Mouse (Mus musculus): ENCODE results near the gene Tmem132c.

Tmem132c gene

GRCm38 (mm10) chr5:127484813-127485486, 243.3 kb downstream of the Tmem132c start:
- in situ Hi-C loops (cut with MseI, MboI) = no loop called here

- in situ Hi-C loops (cut with MseI, MboI) = no loop called here
Observed at GRCm38 (mm10) chr5:127487190-127487589, 245.6 kb downstream of the Tmem132c start.

GRCm38 (mm10) chr5:127488666-127489065, 247.1 kb downstream of the Tmem132c start:
- in situ Hi-C loops (cut with MseI, MboI) = no loop called here

GRCm38 (mm10) chr5:127491724-127492123, 250.1 kb downstream of the Tmem132c start:
- in situ Hi-C loops (cut with MseI, MboI) = no loop called here

GRCm38 (mm10) chr5:127496895-127497294, 255.3 kb downstream of the Tmem132c start:
- in situ Hi-C loops (cut with MseI, MboI) = no loop called here

- in situ Hi-C loops (cut with MseI, MboI) = no loop called here
Observed at GRCm38 (mm10) chr5:127499151-127499827, 257.7 kb downstream of the Tmem132c start.

GRCm38 (mm10) chr5:127502838-127503237, 261.2 kb downstream of the Tmem132c start:
- in situ Hi-C loops (cut with MseI, MboI) = no loop called here

DNA sequence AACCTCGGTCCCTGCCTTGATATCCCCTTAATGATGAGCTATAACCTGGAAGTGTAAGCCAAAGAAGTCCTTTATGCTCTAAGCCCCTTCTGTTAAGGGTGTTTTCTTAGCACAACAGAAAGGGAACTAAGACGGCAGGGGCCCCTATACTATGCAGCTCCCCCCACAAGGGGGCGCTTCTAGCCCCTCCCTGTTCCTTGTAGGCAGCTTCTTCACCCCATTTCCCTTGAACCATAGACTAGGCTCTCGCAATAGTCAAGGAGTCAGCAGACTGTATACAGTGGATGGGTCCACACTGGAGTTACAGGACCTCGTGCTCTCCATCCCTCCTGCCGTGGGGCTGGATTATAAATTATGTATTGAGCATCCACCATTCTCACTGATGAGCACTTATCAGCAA, 264.1 kb downstream of the Tmem132c start:
- in situ Hi-C loops (cut with MseI, MboI) = no loop called here

DNA sequence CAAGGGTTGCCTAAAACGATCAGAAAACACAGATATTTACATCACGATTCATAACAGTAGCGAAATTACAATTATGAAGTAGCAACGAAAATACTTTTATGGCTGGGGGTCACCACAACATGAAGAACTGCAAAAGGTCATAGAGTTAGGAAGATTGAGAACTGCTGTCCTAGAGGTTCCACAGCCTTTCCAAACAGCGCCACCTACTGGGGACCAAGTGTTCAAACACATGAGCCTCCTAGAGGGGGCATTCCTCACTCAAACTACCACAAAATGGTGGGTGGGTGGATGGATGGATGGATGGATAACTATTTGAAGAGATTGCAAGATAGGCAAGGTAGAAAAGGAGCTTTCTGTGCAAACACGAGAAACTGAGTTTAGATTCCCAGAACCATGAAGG, 270.0 kb downstream of the Tmem132c start:
- in situ Hi-C loops (cut with MseI, MboI) = no loop called here

- in situ Hi-C loops (cut with MseI, MboI) = no loop called here
Observed at GRCm38 (mm10) chr5:127515960-127516359, 274.4 kb downstream of the Tmem132c start.

GRCm38 (mm10) chr5:127522744-127523476, 281.3 kb downstream of the Tmem132c start:
- in situ Hi-C loops (cut with MseI, MboI) = no loop called here

GRCm38 (mm10) chr5:127527344-127527974, 285.9 kb downstream of the Tmem132c start:
- in situ Hi-C loops (cut with MseI, MboI) = no loop called here

DNA sequence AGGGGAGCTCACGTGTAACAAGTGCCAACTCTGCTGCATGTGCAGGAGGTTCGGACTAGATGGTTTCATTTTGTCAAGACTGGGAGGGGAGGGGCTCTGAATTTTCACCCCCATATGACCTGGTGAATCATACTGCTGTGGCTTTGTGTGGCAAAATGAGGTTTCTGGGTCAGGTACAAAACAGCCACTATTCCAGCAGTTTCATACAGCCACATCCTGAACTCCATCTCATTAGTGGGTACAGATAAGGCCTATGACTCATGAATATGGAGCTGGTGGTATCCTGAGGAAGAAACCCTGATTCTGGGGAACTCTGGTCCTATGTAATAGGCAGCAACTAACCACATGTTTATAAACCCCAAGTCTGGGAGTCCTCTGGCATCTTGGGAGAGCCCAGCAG, 295.9 kb downstream of the Tmem132c start:
- in situ Hi-C loops (cut with MseI, MboI) = no loop called here

DNA sequence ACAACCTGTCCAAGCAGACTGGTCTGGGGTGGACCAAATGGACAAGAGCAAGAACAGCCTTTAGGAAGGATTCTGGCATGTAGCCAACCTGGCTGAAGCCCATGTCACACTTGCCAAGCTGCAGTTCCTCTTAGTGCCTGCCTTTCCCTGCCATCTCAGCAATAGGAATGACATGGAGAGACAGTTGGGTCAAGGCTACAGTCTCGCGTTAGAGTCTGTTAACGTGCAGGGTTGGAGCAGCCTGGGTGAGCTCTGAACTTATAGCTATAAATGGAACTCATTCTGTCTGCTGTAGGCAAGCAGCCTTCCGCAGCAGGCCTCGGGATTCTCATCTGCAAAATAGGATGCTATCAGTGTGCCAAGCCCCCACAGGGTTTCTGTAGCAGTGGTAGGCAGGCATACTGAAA, 305.0 kb downstream of the Tmem132c start:
- in situ Hi-C loops (cut with MseI, MboI) = no loop called here

- in situ Hi-C loops (cut with MseI, MboI) = no loop called here
Observed at GRCm38 (mm10) chr5:127548136-127548535, 306.5 kb downstream of the Tmem132c start.

DNA sequence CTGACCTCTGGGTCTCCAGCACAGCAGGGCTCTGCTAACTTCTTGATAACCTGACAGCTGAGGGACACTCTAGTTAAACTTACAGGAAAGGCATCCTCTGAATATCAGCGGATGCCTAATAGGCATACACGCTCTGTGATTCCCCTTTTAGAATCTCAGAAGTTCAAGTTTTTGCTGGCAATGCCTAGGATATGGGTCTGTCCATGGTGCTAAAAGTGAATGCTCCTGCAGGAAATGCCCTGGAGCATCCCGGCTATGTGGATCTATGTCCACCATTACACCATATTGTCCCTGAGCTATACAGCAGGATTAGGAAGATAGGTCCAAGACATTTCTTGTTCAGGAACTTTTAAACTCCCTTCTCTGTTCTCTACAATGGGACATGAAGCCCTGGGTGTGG, 319.5 kb downstream of the Tmem132c start:
- in situ Hi-C loops (cut with MseI, MboI) = no loop called here

DNA sequence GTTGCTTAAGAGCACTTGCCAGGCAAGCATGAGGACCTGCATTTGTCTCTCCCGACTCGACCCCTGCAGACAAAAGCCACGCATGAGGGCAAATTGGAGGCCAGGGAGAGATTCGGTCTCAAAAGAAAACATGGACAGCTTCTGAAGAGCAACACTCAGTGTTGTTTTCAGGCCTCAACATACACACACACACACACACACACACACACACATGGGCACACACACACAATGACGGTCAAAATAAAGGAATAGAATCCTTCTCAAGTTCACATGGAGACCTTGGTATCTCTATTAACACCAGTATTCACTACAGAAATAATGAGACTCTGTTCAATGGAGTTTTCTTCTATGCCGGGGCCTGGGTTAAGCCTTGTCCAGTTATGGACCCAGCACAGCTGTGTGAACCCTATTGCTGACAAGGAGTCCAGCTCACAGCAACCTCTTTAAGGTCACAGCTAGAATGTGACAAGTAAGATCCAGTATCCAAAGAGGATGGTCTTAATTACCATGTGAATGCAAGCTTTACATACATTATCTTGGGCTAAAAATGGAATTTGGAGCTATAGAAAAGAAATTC, 325.6 kb downstream of the Tmem132c start:
- in situ Hi-C loops (cut with MseI, MboI) = no loop called here

- in situ Hi-C loops (cut with MseI, MboI) = no loop called here
Observed at GRCm38 (mm10) chr5:127577419-127577818, 335.8 kb downstream of the Tmem132c start.

- in situ Hi-C loops (cut with MseI, MboI) = no loop called here
Observed at GRCm38 (mm10) chr5:127583658-127584057, 342.1 kb downstream of the Tmem132c start.

GRCm38 (mm10) chr5:127587854-127588253, 346.2 kb downstream of the Tmem132c start:
- in situ Hi-C loops (cut with MseI, MboI) = no loop called here

DNA sequence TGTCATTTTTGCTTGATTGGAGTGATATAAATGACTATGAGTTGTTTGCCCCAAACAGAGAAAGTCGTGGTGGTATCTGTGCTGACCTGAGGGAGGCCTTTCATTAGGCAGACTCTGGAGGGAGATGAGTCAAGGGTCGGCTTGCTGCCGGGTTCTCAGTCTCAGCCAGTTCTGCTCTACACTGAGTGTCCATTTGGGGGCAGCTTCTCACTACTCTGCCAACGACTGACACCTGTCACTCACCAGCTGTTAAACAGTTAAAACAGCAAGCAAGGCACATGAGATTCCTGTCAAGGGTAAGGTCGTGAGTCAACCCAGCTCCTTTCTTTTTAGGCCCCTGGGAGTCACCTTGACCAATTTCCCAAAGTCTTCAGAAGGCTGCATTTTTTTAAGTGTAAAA, 350.8 kb downstream of the Tmem132c start:
- in situ Hi-C loops (cut with MseI, MboI) = no loop called here

- in situ Hi-C loops (cut with MseI, MboI) = no loop called here
Observed at GRCm38 (mm10) chr5:127592854-127593253, 351.2 kb downstream of the Tmem132c start.
